Mouse (Mus musculus) lung, adult 2 months (tissue): ENCODE measurements around the gene Col4a2.

Source experiments
- CTCF ChIP-seq: fragments of 200-500 bp; IDR thresholded peaks from 2 replicates; pipeline ENCODE4 v1.5.1; 2011; ENCODE audit warnings: mild to moderate bottlenecking, low read length, control low read depth; ENCODE audit not compliant: insufficient read depth
- POLR2A ChIP-seq: fragments of 200-500 bp; IDR thresholded peaks from 2 replicates; pipeline ENCODE4 v1.6.1; 2011; ENCODE audit warnings: low read depth, mild to moderate bottlenecking, control low read depth, low read length, borderline replicate concordance; ENCODE audit errors: extremely low read depth

DNA sequence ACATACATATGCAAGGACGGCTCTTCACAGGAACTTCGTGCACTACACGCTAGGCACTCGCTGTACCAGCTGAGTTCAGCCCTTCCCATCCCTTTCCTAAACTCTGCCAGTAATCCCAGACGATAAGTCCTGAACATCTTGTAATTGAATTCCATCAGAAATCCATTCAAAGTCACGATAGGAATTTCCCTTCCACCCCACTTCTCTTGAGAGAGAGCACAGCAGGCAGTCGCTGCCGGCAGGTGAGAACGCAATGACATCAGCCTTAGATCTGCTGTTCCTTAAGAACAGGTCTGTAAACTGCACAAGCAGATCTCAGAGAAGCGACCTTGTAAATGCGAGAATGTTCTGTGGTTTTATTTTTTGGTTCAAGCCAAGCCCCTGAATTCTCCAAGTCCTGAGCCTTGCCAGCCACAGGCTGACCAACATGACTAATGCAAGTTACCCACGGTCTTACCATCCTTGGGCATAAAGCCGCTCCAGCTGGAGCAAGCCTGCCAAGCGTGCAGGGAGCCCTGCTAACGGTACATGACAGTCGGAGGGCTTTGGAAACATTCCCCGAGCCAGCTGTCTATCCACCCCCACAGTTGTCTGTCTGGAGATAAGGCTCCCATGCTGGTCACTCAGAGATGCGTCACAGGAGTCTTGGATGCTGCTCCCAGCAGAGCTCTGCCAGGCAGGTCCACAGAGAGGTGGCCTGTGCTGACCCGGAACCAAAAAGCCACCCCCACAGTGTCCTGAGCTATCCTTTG lies 69.6 kb downstream of the Col4a2 start:
- no peak for TF ChIP-seq CTCF
- TF ChIP-seq POLR2A: no peak
